Mouse (Mus musculus): ENCODE results near the gene Haus7. TPM values are rescaled to one million over a fixed set of nuclear protein-coding genes. Genes with fewer than 3 reads are reported as not detected.
"Not testable (repeated sequence)": the region's sequence is repeated elsewhere in the genome, so short reads cannot be mapped to it uniquely, and the experiment has no call there.

Gene Haus7
- polyA plus RNA-seq, 1 experiment from 2014 or later, result 60.6 TPM

DNA sequence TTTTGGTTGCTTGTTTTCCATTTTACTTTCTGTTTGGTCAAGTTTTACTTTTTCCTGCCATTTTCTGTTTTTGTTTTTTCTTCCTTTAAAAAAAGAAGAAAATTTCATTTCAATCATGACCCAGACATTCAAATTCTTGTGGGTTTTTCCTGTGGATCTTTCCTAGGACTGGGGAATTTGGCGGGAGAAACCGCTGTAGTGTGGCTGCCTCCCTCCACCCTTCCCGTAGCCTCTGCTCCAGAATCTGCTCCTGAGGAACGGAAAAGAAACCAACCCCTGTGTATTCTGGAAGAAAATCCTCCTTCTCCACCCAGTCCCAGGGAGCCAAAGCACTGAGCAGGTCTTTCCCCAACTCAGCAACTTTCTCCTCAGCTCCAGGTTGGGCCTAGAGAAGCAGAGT is 1.9 kb upstream of the Haus7 start:
- no peak overlapping the region for H3K27ac ChIP-seq
- no peaks in the 10 kb centered on the region for H3K9me3 ChIP-seq
- whole genome bisulfite sequencing, result 80% methylated on average over 4 of the region's 4 CpGs
- no peak overlapping the region for H3K9ac ChIP-seq
- no peaks in the 10 kb centered on the region for H3K4me1 ChIP-seq (replicated peaks)
- no peak overlapping the region for H3K4me3 ChIP-seq (replicated peaks)
- no peak overlapping the region for H3K4me2 ChIP-seq (replicated peaks)
- H3K36me3 ChIP-seq, result no peaks in the 10 kb centered on the region
- no peak for ATAC-seq
- no peaks in the 10 kb centered on the region for H3K27me3 ChIP-seq (replicated peaks)

DNA sequence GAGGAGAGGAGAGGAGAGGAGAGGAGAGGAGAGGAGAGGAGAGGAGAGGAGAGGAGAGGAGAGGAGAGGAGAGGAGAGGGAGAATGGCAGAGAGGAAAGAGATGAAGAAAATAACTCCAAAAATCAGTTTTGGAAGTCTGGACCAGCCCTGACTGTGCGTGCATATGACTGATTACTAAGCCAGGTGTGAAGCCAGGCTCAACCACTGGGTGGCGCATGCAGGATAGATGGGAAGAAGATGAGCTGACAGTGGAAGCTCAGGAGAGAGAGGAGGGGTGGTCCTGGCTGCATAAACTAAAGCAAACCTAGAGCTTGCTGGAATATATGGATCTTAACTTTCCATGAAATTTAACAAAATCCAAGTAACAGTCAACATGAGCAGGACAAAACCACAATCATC is 6.9 kb downstream of the Haus7 start:
- H3K4me1 ChIP-seq (replicated peaks), result no peaks in the 10 kb centered on the region
- H3K27ac ChIP-seq, result no peak overlapping the region
- no peak for ATAC-seq
- no peaks in the 10 kb centered on the region for H3K9me3 ChIP-seq
- WGBS, result 13% methylated on average over 2 of the region's 2 CpGs
- H3K27me3 ChIP-seq (replicated peaks), result no peaks in the 10 kb centered on the region
- no peak overlapping the region for H3K9ac ChIP-seq
- H3K4me2 ChIP-seq (replicated peaks), result no peak overlapping the region
- H3K36me3 ChIP-seq, result no peaks in the 10 kb centered on the region
- no peak overlapping the region for H3K4me3 ChIP-seq (replicated peaks)

DNA sequence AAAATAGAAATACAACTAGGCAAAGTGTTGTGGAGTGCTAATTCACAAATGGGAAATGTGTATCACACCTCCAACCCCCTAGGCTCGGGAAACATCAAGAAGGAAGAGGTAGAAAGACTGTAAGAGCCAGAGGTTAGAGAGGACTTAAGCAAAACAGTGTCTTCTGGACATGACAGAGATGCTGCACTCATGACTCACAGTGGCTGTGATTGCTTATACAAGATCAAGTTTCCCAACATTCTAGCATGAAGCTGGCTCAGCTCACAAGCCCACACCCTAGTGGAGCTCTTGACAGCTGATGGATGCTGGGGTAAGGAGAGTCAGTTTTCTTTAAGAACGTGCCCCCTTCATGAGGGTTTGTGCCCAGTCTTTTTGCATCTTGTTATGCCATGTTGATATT is 17.4 kb downstream of the Haus7 start:
- no peaks in the 10 kb centered on the region for H3K4me1 ChIP-seq (replicated peaks)

DNA sequence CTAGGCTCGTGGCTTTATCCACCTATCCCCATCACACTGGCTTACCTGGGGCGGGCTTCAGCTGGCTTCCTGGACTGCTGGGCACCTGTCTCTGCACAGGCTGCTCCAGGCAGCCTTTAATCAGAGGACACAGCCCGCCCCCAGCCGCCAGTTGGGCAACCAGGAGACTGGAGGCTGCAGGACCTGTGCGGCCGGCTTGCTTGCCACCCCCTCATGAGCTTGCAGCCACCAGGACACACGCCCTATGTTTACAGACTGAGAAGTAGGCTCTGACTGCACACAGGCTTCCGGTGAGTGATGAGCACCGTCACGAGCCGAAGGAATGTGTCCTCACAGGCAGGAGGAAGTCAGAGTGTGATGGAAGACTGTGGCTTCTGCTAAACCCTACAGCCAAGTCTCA is 23.6 kb downstream of the Haus7 start, which contains the start of gene Trex2:
Trex2 (minus strand) TSS at position 93 of the 400 bp plus-strand sequence.
- H3K9me3 ChIP-seq, result no peaks in the 10 kb centered on the region
- H3K27ac ChIP-seq, result no peak within 1 kb of the TSS
- H3K4me1 ChIP-seq (replicated peaks), result no peaks in the 10 kb centered on the region
- H3K9ac ChIP-seq, result no peak within 1 kb of the TSS
- H3K27me3 ChIP-seq (replicated peaks), result no peaks in the 10 kb centered on the region
- WGBS, result 54% methylated on average over 11 of the region's 11 CpGs
- H3K4me2 ChIP-seq (replicated peaks), result no peak within 1 kb of the TSS
- ATAC-seq, result no peak
- no peaks in the 10 kb centered on the region for H3K36me3 ChIP-seq
- no peak within 1 kb of the TSS for H3K4me3 ChIP-seq (replicated peaks)

More for the DNA sequence above, 17.4 kb downstream of the Haus7 start:
- 69% methylated on average over 2 of the region's 2 CpGs for WGBS
- Histone ChIP-seq H3K9ac (no peak overlapping the region), H3K4me3 (replicated peaks) (no peak overlapping the region), H3K27ac (no peak overlapping the region), H3K9me3 (no peaks in the 10 kb centered on the region), H3K36me3 (no peaks in the 10 kb centered on the region), H3K27me3 (replicated peaks) (no peaks in the 10 kb centered on the region), H3K4me2 (replicated peaks) (no peak overlapping the region)
- ATAC-seq, result no peak

DNA sequence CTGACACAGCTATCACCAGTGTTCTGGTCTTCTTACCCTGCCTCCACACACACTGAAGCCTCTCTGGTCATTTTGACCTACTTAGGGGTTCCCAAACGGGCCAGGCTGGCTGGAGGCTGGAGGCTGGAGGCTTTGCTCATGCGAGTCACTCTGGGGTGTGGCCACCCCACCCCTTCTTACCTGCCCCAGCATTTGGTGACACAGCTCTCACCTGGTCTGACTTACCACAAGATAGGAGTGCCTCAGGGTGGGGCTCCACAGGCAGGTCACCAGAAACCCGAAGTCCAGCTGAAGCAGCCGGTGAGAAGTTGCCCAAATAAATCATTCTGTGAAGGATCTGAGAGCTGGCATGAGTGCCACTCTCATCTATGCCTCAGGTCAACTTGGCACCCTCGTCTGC is 26.0 kb downstream of the Haus7 start:
- Histone ChIP-seq H3K27ac (no peak overlapping the region), H3K9ac (no peak overlapping the region), H3K4me2 (replicated peaks) (no peak overlapping the region), H3K27me3 (replicated peaks) (no peaks in the 10 kb centered on the region), H3K36me3 (no peaks in the 10 kb centered on the region), H3K9me3 (no peaks in the 10 kb centered on the region), H3K4me3 (replicated peaks) (no peak overlapping the region), H3K4me1 (replicated peaks) (no peaks in the 10 kb centered on the region)
- 0 out of 2 replicates have a peak, but pooled peaks have one; percentile 67 for ATAC-seq
- 62% methylated on average over 5 of the region's 5 CpGs for WGBS

DNA sequence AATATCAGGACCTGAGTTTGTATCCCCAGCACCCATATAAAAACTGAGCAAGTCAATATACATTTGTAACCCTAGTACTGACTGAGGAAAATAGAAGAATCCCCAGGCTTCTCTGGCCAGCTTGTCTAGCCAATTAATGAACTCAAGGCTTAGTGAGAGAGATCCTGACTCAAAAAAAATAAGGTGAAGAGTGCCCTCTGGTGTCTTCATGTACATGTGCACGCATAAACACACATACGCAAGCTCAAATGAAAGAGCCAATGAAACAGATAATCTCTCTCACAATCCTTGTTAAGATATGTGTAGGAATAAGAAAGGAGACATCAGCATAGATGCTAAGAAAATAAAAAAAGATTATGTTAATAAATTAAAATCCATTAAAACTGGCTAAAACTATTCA is 28.8 kb downstream of the Haus7 start:
- Histone ChIP-seq H3K4me1 (replicated peaks) (no peaks in the 10 kb centered on the region), H3K4me2 (replicated peaks) (no peak overlapping the region), H3K4me3 (replicated peaks) (no peak overlapping the region), H3K36me3 (no peaks in the 10 kb centered on the region), H3K9me3 (no peaks in the 10 kb centered on the region), H3K27me3 (replicated peaks) (no peaks in the 10 kb centered on the region), H3K9ac (no peak overlapping the region), H3K27ac (no peak overlapping the region)
- WGBS, result 79% methylated on average over 2 of the region's 2 CpGs
- ATAC-seq, result no peak

DNA sequence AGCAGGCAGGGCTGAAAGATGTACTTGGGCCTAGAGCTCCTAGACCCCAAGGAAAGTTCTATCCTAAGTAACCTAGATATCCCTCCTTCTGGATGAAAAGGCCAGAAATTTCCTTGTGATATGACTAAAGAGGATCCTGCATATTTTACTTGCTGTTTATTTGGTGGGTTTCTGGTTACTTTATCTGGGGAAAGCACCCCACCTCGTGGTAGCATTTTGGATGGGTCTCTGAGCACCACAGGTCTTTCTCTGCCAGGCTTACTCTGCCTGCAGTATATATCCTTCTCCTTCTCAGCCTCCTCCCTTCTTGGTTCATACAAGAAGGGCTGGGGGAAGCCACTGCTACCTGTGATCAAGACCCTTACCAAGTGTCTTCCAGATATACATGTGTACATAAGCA is 46.1 kb downstream of the Haus7 start:
- Histone ChIP-seq H3K36me3 (no peaks in the 10 kb centered on the region), H3K9me3 (no peaks in the 10 kb centered on the region), H3K4me2 (replicated peaks) (no peak overlapping the region), H3K9ac (no peak overlapping the region), H3K27ac (no peak overlapping the region), H3K4me1 (replicated peaks) (no peaks in the 10 kb centered on the region), H3K27me3 (replicated peaks) (peaks cover 4% of the 10 kb centered on the region; the same call in 1 of the 2 replicates), H3K4me3 (replicated peaks) (no peak overlapping the region)
- no peak for ATAC-seq
- 39% methylated on average over 1 of the region's 1 CpGs for WGBS

DNA sequence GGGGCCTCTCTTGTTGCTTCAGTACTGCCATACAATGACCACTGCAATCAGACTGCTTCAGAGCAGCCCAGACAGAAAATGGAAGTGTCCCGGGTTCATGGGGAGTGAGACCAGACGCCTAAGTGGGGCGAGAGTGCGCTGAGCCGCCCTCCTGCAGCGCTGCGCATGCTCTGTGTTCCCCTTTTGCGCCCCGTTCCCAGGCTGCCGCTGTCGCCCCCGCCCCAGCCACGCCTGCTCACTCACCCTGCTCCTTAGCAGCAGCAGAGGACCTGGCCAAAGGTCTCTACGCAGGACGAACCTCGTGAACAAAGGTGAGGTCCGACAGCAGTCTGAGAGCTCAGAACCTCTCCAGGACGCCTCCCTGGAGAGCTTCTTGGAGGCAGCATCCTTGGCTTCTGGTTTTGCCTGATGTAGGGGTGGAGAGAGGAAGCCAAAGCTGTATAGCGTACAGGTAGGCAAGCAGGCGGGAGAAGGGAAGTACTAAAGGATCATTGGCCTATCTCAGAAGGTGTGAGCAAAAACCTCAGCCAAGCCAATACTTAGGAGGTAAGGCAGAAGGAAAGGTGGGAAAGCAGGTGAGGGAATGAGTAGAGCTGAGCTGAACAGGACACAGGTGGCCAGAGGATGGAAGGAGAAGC is 47.8 kb downstream of the Haus7 start, which contains the start of gene Zfp92:
Zfp92 (plus strand) TSS at position 217 of the 638 bp plus-strand sequence.
- Histone ChIP-seq H3K4me3 (replicated peaks) (peak within 1 kb of the TSS; percentile 18; the same call in 1 of the 2 replicates), H3K27ac (no peak within 1 kb of the TSS), H3K9me3 (no peaks in the 10 kb centered on the region), H3K4me2 (replicated peaks) (peak within 1 kb of the TSS; percentile 59), H3K36me3 (no peaks in the 10 kb centered on the region), H3K27me3 (replicated peaks) (peaks cover 4% of the 10 kb centered on the region; the same call in 1 of the 2 replicates), H3K9ac (no peak within 1 kb of the TSS), H3K4me1 (replicated peaks) (no peaks in the 10 kb centered on the region)
- peak; percentile 75 for ATAC-seq
- WGBS, result 22% methylated on average over 20 of the region's 20 CpGs

DNA sequence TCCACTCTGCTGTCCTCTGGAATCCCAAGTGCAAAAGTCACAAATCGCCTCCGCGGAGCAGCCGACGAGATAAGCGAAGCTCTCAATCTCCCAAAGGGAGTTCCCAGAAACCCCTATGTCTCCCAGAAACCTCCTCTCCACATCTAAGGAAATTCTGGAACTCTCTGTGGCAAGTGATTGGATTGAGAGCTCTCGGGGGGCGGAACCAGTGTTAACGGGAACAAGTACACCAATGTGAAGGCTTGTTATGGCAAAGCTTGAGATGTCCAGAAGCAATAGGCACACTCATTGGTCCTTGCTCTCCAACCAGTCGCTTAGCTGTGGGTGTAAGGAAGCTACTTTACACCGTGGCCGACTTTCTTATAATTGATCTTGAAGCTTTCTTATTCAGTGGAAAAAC is 57.2 kb downstream of the Haus7 start:
- H3K9me3 ChIP-seq, result no peaks in the 10 kb centered on the region
- H3K4me3 ChIP-seq (replicated peaks), result no peak overlapping the region
- H3K27me3 ChIP-seq (replicated peaks), result 0 out of 2 replicates have a peak, but pooled peaks cover 1% of the 10 kb centered on the region
- no peak for ATAC-seq
- H3K4me1 ChIP-seq (replicated peaks), result no peaks in the 10 kb centered on the region
- H3K27ac ChIP-seq, result no peak overlapping the region
- WGBS, result 94% methylated on average over 12 of the region's 12 CpGs
- no peak overlapping the region for H3K4me2 ChIP-seq (replicated peaks)
- no peaks in the 10 kb centered on the region for H3K36me3 ChIP-seq
- no peak overlapping the region for H3K9ac ChIP-seq

DNA sequence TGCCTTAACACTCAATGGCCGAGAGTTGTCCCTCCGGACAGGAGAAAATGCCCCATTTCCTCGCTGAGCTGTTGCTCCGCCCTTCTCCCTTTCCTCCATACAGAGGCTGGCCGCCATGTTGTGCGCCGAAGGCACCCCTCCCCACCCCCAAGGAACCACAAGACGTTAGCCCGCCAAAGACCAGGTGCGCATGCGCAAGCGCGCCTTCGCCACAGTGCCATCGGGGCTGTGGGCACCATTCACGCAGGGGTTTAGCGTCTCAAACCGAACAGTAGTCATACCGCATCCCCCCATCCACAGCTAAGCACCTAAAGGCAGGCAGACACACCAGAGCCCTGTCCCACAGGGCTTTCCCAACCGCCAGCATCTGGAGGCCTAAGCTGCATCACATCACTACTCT is 57.9 kb downstream of the Haus7 start:
- no peak for ATAC-seq
- Histone ChIP-seq H3K4me3 (replicated peaks) (no peak overlapping the region), H3K4me1 (replicated peaks) (no peaks in the 10 kb centered on the region), H3K9me3 (no peaks in the 10 kb centered on the region), H3K27ac (no peak overlapping the region), H3K27me3 (replicated peaks) (0 out of 2 replicates have a peak, but pooled peaks cover 5% of the 10 kb centered on the region), H3K36me3 (no peaks in the 10 kb centered on the region), H3K4me2 (replicated peaks) (no peak overlapping the region), H3K9ac (no peak overlapping the region)
- 87% methylated on average over 20 of the region's 20 CpGs for WGBS

DNA sequence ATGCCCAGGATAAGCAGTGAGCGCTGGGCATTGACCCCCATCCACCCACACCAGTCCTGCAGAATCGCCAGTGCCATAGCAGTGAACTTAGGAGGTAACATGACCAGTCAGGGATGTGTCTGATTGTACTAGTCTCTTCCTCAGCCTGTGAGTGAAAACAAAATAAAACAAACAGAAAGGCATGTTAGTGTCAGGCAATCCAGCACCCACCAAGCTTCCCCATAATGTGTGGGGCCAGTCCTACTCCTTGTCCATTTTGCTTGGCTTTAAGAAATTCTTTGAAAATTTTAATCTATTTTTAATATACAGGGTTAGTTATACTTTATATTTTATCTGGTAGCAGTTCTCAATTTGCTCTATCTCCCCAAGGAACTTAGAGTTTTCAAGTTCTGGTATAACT is 60.2 kb downstream of the Haus7 start, which contains the start of gene Gm18336:
Gm18336 (minus strand) TSS at position 101 of the 400 bp plus-strand sequence.
- H3K27ac ChIP-seq; H3K27me3 ChIP-seq (replicated peaks); H3K9ac ChIP-seq; H3K4me2 ChIP-seq (replicated peaks); H3K9me3 ChIP-seq; H3K4me1 ChIP-seq (replicated peaks); ATAC-seq; H3K36me3 ChIP-seq; H3K4me3 ChIP-seq (replicated peaks): not testable (repeated sequence)
- 60% methylated on average over 2 of the region's 2 CpGs for WGBS

DNA sequence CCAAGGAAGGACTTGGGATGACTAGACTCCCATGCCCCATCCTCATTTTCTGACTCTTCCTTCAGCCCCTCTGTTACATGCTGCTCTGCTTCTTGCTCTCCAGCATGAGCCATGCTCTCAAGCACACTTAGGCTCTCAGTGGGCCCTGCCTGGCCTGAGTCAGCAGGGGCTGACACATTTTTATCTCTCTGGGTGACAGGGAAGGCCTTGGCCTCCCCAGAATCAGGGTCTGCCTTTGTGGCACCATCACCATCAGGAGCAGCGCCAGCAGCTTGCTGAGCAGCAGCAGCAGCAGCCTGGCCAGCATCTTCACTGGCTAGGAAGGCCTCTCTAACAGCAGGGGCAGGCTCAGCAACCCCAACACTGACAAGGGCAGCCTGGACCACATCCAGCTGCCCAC is 62.4 kb downstream of the Haus7 start:
- H3K9me3 ChIP-seq, result no peaks in the 10 kb centered on the region
- no peaks in the 10 kb centered on the region for H3K4me1 ChIP-seq (replicated peaks)

DNA sequence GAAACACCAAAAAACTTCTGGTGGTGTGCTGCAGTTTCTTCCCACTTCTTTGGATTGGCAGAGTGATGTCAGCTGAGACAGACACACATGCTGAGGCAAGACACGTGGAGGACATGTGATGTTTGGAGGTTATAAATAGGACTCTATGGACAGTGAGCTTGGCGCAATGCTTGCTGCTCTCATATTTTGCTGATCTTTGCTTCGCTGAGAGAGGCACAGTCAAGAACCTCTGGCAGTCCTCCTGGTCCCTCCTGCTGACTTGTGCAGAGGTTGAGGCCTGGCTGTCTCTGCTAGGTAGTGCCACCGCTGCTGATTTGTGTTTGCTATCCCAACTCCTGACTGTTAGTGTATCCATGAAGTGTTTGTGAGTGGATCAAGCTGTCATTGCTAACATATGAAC is 67.4 kb downstream of the Haus7 start:
- Histone ChIP-seq H3K4me3 (replicated peaks) (no peak overlapping the region), H3K4me1 (replicated peaks) (no peaks in the 10 kb centered on the region), H3K36me3 (no peaks in the 10 kb centered on the region), H3K9ac (no peak overlapping the region), H3K27me3 (replicated peaks) (peaks cover 2% of the 10 kb centered on the region; the same call in 1 of the 2 replicates), H3K9me3 (no peaks in the 10 kb centered on the region), H3K4me2 (replicated peaks) (no peak overlapping the region), H3K27ac (no peak overlapping the region)
- WGBS, result 89% methylated on average over 4 of the region's 4 CpGs
- ATAC-seq, result no peak

More for the DNA sequence above, 62.4 kb downstream of the Haus7 start:
- no peak overlapping the region for H3K4me2 ChIP-seq (replicated peaks)
- peaks cover 5% of the 10 kb centered on the region; the same call in 1 of the 2 replicates for H3K27me3 ChIP-seq (replicated peaks)
- H3K36me3 ChIP-seq, result no peaks in the 10 kb centered on the region
- H3K4me3 ChIP-seq (replicated peaks), result no peak overlapping the region
- no peak for ATAC-seq
- 71% methylated on average over 1 of the region's 1 CpGs for WGBS
- no peak overlapping the region for H3K27ac ChIP-seq
- H3K9ac ChIP-seq, result no peak overlapping the region
